Mouse (Mus musculus) embryo, embryonic 9.5 days (tissue): ENCODE results near the gene Cypt3.

Source experiments
- DNase-seq: peaks from one replicate; pipeline ENCODE4 v3.0.0-alpha.2; 2017; ENCODE audit errors: extremely low spot score

The Cypt3 gene

GRCm38 (mm10) chrX:153558293-153558692 lies at the start of gene Cypt3:
TSS of gene Cypt3 (plus strand) at chrX:153558593.
- DNase-seq: no peak

GRCm38 (mm10) chrX:153515491-153515890 lies 42.9 kb upstream of the Cypt3 start:
- no peak for DNase-seq

- peak; percentile 11 for DNase-seq
Observed at GRCm38 (mm10) chrX:153528399-153528798, 30.0 kb upstream of the Cypt3 start.

- no peak for DNase-seq
Observed at GRCm38 (mm10) chrX:153556634-153557033, 1.8 kb upstream of the Cypt3 start.

- DNase-seq: no peak
Observed at GRCm38 (mm10) chrX:153564650-153565049, 6.3 kb downstream of the Cypt3 start.

GRCm38 (mm10) chrX:153599583-153599982 lies 41.2 kb downstream of the Cypt3 start:
- no peak for DNase-seq
